Mouse (Mus musculus) frontal cortex, postnatal 14 days (tissue): Measurements from ENCODE around the gene Ttc23.

Source experiments
- DNase-seq, 2 experiments: peaks; one replicate each; pipeline ENCODE4 v3.0.0; 2022; ENCODE audit warnings: low spot score in 2 of 2

The Ttc23 gene

GRCm38 (mm10) chr7:67647277-67647676, at the start of gene Ttc23:
TSS of gene Ttc23 (plus strand) at chr7:67647410.
- no peak for DNase-seq

DNA sequence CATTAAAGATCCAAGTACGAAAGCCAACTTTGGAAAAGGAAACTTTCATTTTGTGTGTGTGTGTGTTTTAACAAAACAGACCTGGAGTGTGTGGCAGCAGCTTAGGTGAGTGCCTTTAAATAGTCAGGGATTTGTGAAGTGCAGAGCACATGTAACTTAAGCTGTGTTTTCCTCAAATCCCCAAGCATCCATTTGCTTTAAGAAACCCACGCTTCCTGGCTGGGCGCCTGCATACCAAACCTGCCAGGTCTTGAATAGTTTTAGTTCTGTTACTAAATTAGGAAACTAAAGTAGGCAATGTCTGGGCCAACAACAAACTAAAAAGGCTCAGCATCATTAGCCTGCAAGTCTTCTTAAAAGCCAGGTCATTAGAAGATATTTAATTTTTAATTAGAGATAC, 49.2 kb upstream of the Ttc23 start:
- DNase-seq = peak; percentile 43 to 60

DNA sequence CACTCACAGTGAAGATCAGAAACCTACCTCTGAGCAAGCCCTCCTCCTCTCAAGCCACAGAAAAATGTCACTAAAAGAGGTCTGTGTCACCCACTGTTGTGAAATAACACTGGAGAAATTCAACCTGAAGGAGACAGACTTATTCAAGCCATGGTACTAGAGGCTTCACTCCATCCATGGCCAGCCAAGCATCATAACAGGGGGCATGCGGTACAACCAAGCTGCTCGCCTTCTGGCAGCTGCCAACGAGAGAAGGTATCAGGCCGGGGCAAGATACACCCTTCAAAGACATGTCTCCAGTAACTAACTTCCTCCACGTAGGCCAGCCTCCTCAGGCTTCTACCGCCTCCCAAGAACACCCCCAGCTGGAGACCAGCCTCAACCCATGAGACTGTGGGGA, 42.1 kb upstream of the Ttc23 start:
- DNase-seq = no peak

DNA sequence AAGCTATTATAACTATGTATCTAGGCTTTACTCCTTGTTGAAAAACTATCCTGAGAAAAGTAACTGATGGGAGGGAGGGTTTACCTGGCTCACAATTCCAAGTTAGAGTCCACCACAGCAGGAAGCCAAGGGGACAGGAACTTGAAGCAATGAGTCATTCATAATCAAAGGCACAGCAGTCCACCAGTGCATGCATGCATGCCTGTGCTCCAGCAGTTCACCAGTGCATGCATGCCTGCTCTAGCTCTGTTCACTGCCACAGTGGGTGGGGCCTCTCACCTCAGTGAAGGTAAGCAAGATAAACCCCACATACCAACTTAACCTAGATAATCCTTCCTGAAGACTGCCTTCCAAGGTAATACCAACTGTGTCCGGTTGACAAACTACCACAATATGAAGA, 41.0 kb upstream of the Ttc23 start:
- DNase-seq = no peak

GRCm38 (mm10) chr7:67607669-67608347, 39.4 kb upstream of the Ttc23 start:
- DNase-seq = no peak

- DNase-seq = no peak
These were observed 38.7 kb upstream of the Ttc23 start for GRCm38 (mm10) chr7:67608348-67609024.

- DNase-seq = no peak
These were observed 33.3 kb upstream of the Ttc23 start for GRCm38 (mm10) chr7:67613795-67614463.

GRCm38 (mm10) chr7:67614464-67614861, 32.7 kb upstream of the Ttc23 start:
- no peak for DNase-seq

DNA sequence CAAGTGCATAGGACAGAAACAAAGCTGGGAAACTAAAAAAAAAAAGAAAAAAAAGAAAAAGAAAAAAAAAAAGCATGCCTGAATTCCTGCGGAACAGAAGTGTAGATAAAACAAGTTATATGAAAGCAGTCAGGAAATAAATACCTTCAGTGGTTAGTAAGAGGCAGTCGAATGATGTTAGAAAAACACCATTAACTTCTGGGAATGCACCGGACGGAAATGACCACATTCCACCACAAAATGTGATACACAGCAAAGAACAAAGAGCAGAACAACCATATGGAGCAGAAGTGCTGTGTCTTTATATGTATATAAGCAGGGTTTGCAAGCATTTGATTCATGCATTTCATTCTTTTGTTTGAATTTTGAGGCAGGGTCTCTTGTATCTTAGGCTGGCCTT, 30.3 kb upstream of the Ttc23 start:
- DNase-seq = no peak

DNA sequence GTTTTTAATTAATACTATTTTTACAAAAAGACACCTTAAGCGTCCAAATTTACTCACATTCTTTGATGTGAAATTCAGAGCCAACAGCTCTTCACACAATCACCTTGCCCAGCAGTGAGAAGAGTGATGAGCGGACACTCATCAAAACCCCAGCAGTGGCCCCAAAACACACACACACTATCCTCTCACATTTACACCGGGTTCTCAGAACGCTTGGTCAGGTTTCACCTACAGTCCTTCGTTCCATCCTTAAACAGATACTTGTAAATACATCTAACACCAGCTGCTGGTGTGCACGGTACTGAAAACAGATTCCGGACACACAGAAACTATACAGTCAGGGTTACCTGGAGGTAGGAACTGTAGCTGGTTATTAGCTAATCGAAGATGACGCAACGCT, 29.6 kb upstream of the Ttc23 start:
- DNase-seq = no peak

DNA sequence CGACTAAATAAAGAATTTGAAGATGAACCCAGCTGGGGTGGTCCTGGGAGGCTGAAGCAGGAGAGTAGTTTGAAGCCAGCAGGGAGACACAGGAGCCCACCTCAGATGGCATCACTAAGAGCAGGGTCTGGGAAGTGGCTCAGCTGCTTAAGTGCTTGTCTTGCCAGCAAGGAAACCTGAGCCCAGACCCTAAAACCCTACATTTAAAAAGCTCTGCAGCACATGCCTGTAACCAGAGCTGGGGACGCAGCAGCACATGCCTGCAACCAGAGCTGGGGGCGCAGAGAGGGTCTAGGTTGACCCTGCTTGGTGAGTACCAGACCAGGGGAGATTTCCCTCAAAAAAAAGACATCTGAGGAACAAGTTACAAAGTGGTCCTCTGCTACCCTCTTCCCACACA, 28.9 kb upstream of the Ttc23 start:
- no peak for DNase-seq

DNA sequence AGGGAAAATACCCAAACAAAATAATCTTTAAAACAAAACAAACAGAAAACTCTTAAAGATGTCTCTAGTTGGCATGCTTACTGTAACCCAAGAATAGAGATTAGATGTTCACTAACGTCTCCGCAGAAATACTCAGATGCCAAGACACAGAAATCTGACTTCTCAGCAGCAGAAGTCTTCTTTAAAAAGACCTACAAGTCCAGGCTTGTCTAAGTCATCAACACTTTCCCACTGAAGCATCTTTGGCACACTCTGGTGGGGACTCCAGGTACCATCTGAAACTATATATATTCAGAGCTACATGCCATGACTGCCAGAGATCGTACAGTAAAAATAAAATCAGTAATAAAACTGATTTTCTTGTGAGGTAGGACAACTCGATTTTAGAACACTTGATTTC, 27.4 kb upstream of the Ttc23 start:
- DNase-seq = no peak

DNA sequence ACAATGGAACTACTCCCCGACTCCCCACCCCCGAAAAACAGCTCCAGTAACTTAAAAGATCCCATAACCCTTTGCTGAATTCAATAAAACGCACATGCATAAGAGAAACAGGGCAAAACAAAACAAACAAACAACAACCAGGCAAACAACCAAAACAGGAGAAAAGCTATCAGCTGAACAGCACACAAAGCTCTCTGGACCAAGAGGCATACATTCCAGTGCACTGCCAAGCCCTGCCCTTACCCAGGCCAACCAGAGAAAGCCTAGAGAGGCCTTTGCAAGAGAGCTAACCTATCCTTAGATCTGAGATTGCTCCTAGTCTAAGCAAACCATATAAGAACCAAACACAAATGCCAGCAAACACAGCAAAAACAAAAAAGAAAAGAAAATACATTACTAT, 25.1 kb upstream of the Ttc23 start:
- no peak for DNase-seq

- no peak for DNase-seq
These were observed 20.5 kb upstream of the Ttc23 start for GRCm38 (mm10) chr7:67626671-67627070.

DNA sequence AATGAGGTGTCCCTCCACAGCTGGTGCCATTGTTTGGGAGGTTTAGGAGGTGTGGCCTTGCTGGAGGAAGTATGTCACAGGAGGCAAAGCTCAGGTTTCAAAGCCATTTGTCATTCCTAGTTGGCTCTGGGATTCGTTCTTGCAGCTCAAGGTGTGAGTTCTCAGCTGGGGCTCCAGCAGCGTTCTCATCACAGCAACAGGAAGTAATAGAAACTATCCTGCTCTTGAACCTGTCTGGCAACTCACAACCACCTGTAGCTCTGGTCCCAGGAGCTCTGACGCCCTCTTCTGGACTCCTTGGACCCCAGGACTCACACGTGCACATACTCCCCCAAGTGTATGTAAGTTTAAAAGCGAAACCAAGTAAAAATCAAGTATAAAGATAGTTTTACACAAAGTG, 17.5 kb upstream of the Ttc23 start:
- no peak for DNase-seq

DNA sequence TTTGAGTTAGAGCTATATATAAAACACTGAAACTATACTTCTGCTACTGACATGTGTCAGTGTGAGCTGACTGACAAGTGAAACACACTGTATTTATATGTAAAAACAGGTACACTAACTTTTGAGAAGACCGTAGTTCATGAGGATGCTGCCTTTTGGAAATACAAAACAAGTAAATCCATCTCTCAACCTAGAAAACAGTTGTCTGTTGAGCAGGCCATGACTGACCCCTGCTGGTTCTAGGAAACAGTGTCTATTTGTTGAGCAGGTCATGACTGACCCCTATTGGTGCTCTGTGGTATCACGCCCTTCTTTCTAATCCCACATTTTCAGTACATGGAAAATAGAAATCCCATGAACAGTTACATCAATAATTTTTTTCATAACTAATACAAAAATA, 16.4 kb upstream of the Ttc23 start:
- DNase-seq = peak; percentile 45 to 79

- DNase-seq = no peak
These were observed 14.8 kb upstream of the Ttc23 start for GRCm38 (mm10) chr7:67632380-67632779.

DNA sequence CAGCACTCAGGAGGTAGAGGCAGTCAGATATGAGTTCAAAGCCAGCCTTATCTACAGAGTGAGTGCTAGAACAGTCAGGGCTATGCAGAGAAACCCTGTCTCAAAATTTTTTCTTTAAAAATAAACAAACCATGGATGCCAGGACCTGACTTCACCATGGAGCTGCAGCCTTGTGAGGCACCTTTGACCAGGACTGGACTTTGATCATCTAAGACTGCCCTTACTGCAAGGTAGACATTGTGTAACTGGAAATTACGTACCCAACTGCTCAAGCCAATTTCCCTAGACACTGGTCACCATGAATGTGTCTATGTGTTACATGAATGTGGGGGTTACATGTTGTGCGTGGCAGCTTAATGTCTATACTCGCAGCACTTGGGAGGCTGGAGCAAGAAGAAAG, 13.0 kb upstream of the Ttc23 start:
- no peak for DNase-seq

GRCm38 (mm10) chr7:67636161-67636560, 11.0 kb upstream of the Ttc23 start:
- no peak for DNase-seq

- DNase-seq = no peak
These were observed 8.2 kb upstream of the Ttc23 start for GRCm38 (mm10) chr7:67639006-67639405.

- DNase-seq = no peak
These were observed 4.3 kb upstream of the Ttc23 start for GRCm38 (mm10) chr7:67642955-67643354.

- no peak for DNase-seq
These were observed 2.9 kb upstream of the Ttc23 start for GRCm38 (mm10) chr7:67644291-67644690.
